Mouse (Mus musculus) embryonic facial prominence, embryonic 11.5 days (tissue): ENCODE results near the gene Wasf2. TPM values are rescaled to one million over a fixed set of nuclear protein-coding genes. Genes with fewer than 3 reads are reported as not detected.

ENCODE experiments used
- ATAC-seq: fragments of 200-750 bp; cut with Nextera tagmentation; replicated peaks from 2 replicates; pipeline ENCODE4 v1.8.0; 2017; ENCODE audit warnings: low read depth; ENCODE audit not compliant: insufficient number of reproducible peaks, low FRiP score, low TSS enrichment
- DNase-seq: peaks from one replicate; pipeline ENCODE4 v3.0.0-alpha.2; 2015; ENCODE audit warnings: low spot score
- H3K27ac ChIP-seq: fragments of 300-500 bp; sonication (generic); replicated peaks from 2 replicates; pipeline ENCODE4 v1.5.1; 2014; ENCODE audit warnings: mild to moderate bottlenecking, low read depth, low read length, control low read depth
- H3K27me3 ChIP-seq: fragments of 300-500 bp; sonication (generic); 2 replicates; pipeline ENCODE4 v1.6.1; 2014; ENCODE audit warnings: mild to moderate bottlenecking, low read length, moderate library complexity, mixed read lengths; ENCODE audit not compliant: control insufficient read depth, insufficient read depth
- H3K36me3 ChIP-seq: fragments of 300-500 bp; sonication (generic); replicated peaks from 2 replicates; pipeline ENCODE4 v1.6.1; 2014; ENCODE audit warnings: low read depth, mild to moderate bottlenecking, low read length, moderate library complexity, mixed read lengths; ENCODE audit not compliant: control insufficient read depth, insufficient read depth
- H3K4me1 ChIP-seq: fragments of 300-500 bp; sonication (generic); 2 replicates; pipeline ENCODE4 v1.6.1; 2014; ENCODE audit warnings: low read length, mixed read lengths; ENCODE audit not compliant: control insufficient read depth, insufficient read depth
- H3K4me2 ChIP-seq: fragments of 300-500 bp; sonication (generic); 2 replicates; pipeline ENCODE4 v1.6.1; 2014; ENCODE audit warnings: low read depth, mild to moderate bottlenecking, control low read depth, low read length, moderate library complexity
- H3K4me3 ChIP-seq: fragments of 300-500 bp; sonication (generic); 2 replicates; pipeline ENCODE4 v1.5.1; 2014; ENCODE audit warnings: low read depth, low read length, control low read depth
- H3K9ac ChIP-seq: fragments of 300-500 bp; sonication (generic); replicated peaks from 2 replicates; pipeline ENCODE4 v1.6.1; 2014; ENCODE audit warnings: mild to moderate bottlenecking, control low read depth, low read length
- H3K9me3 ChIP-seq: fragments of 300-500 bp; sonication (generic); replicated peaks from 2 replicates; pipeline ENCODE4 v1.6.1; 2016; ENCODE audit warnings: mild to moderate bottlenecking, low read length, inconsistent platforms, mixed read lengths; ENCODE audit not compliant: control insufficient read depth
- WGBS: fragments of 180-500 bp; shearing (Covaris S2); extraction: QIAGEN DNeasy Blood & Tissue Kit; methylation state at CpG from one replicate; pipeline ENCODE4 v1.1.7; 2014; 5-methylcytosine and 5-hydroxymethylcytosine counted together
- polyA plus RNA-seq: library from polyadenylated mRNA; unstranded; fragments of >200 nt; fragmentation: Nextera tagmentation; extraction: Ambion mirVana; gene quantifications from 2 replicates; pipeline ENCODE4 v1.2.1, GENCODE M21; 2014

The Wasf2 gene
- polyA plus RNA-seq, 1 experiment from 2014 or later = 75.9 TPM

GRCm38 (mm10) chr4:133162196-133162595 is 31.9 kb downstream of the Wasf2 start:
- whole genome bisulfite sequencing = 75% methylated on average over 6 of the region's 6 CpGs
- H3K27ac ChIP-seq = no peak overlapping the region
- no peaks in the 10 kb centered on the region for H3K27me3 ChIP-seq
- no peak overlapping the region for H3K9ac ChIP-seq
- H3K9me3 ChIP-seq = no peaks in the 10 kb centered on the region
- H3K36me3 ChIP-seq = no peaks in the 10 kb centered on the region; the same call in 1 of the 2 replicates
- ATAC-seq (no peak), DNase-seq (no peak)
- no peak overlapping the region for H3K4me2 ChIP-seq
- no peak overlapping the region for H3K4me3 ChIP-seq
- H3K4me1 ChIP-seq = no peaks in the 10 kb centered on the region

GRCm38 (mm10) chr4:133166773-133167172 is 36.5 kb downstream of the Wasf2 start:
- Histone ChIP-seq H3K27ac (no peak overlapping the region), H3K27me3 (no peaks in the 10 kb centered on the region), H3K4me2 (no peak overlapping the region), H3K9ac (no peak overlapping the region), H3K4me3 (no peak overlapping the region), H3K4me1 (no peaks in the 10 kb centered on the region), H3K9me3 (no peaks in the 10 kb centered on the region), H3K36me3 (no peaks in the 10 kb centered on the region; the same call in 1 of the 2 replicates)
- WGBS = 92% methylated on average over 9 of the region's 9 CpGs
- no peak for DNase-seq
- no peak for ATAC-seq

GRCm38 (mm10) chr4:133169237-133170055 is 39.1 kb downstream of the Wasf2 start:
- H3K9ac ChIP-seq = no peak overlapping the region

GRCm38 (mm10) chr4:133170056-133170524 is 39.8 kb downstream of the Wasf2 start:
- no peak for ATAC-seq
- H3K36me3 ChIP-seq = no peaks in the 10 kb centered on the region; the same call in 1 of the 2 replicates
- no peaks in the 10 kb centered on the region for H3K4me1 ChIP-seq
- no peak overlapping the region for H3K4me2 ChIP-seq
- 88% methylated on average over 3 of the region's 3 CpGs for WGBS
- no peaks in the 10 kb centered on the region for H3K27me3 ChIP-seq
- H3K27ac ChIP-seq = no peak overlapping the region
- no peak overlapping the region for H3K9ac ChIP-seq
- H3K4me3 ChIP-seq = no peak overlapping the region
- no peaks in the 10 kb centered on the region for H3K9me3 ChIP-seq
- DNase-seq = no peak

More at GRCm38 (mm10) chr4:133169237-133170055, 39.1 kb downstream of the Wasf2 start:
- ATAC-seq = no peak
- H3K36me3 ChIP-seq = no peaks in the 10 kb centered on the region; the same call in 1 of the 2 replicates
- no peaks in the 10 kb centered on the region for H3K27me3 ChIP-seq
- no peaks in the 10 kb centered on the region for H3K9me3 ChIP-seq
- H3K27ac ChIP-seq = no peak overlapping the region
- WGBS = 91% methylated on average over 10 of the region's 10 CpGs
- no peaks in the 10 kb centered on the region for H3K4me1 ChIP-seq
- no peak for DNase-seq
- H3K4me3 ChIP-seq = no peak overlapping the region
- no peak overlapping the region for H3K4me2 ChIP-seq

- Histone ChIP-seq H3K4me3 (no peak overlapping the region), H3K4me2 (no peak overlapping the region), H3K9ac (no peak overlapping the region), H3K27me3 (no peaks in the 10 kb centered on the region), H3K9me3 (no peaks in the 10 kb centered on the region), H3K27ac (no peak overlapping the region), H3K4me1 (no peaks in the 10 kb centered on the region), H3K36me3 (no peaks in the 10 kb centered on the region; the same call in 1 of the 2 replicates)
- no peak for DNase-seq
- no peak for ATAC-seq
Measured at GRCm38 (mm10) chr4:133170616-133171015, 40.3 kb downstream of the Wasf2 start.

- H3K9me3 ChIP-seq = no peaks in the 10 kb centered on the region
- H3K27me3 ChIP-seq = no peaks in the 10 kb centered on the region
- peaks cover 3% of the 10 kb centered on the region; the same call in 1 of the 2 replicates for H3K4me1 ChIP-seq
- H3K9ac ChIP-seq = no peak overlapping the region
- DNase-seq = no peak
- 93% methylated on average over 4 of the region's 4 CpGs for WGBS
- H3K27ac ChIP-seq = no peak overlapping the region
- ATAC-seq = no peak
- H3K4me2 ChIP-seq = no peak overlapping the region
- H3K36me3 ChIP-seq = peaks cover 1% of the 10 kb centered on the region; the same call in 1 of the 2 replicates
- no peak overlapping the region for H3K4me3 ChIP-seq
Measured at GRCm38 (mm10) chr4:133172451-133172850, 42.1 kb downstream of the Wasf2 start.

GRCm38 (mm10) chr4:133174361-133174760 is 44.1 kb downstream of the Wasf2 start:
- Histone ChIP-seq H3K9ac (no peak overlapping the region), H3K4me2 (no peak overlapping the region), H3K4me1 (peaks cover 3% of the 10 kb centered on the region; the same call in 1 of the 2 replicates), H3K4me3 (no peak overlapping the region), H3K27me3 (no peaks in the 10 kb centered on the region), H3K9me3 (no peaks in the 10 kb centered on the region), H3K36me3 (peaks cover 7% of the 10 kb centered on the region; the same call in 1 of the 2 replicates), H3K27ac (no peak overlapping the region)
- 65% methylated on average over 4 of the region's 4 CpGs for WGBS
- DNase-seq = no peak
- no peak for ATAC-seq

- ATAC-seq (no peak), DNase-seq (no peak)
- no peaks in the 10 kb centered on the region for H3K27me3 ChIP-seq
- H3K4me2 ChIP-seq = no peak overlapping the region
- H3K4me3 ChIP-seq = no peak overlapping the region
- WGBS = 86% methylated on average over 7 of the region's 7 CpGs
- H3K9ac ChIP-seq = no peak overlapping the region
- H3K27ac ChIP-seq = no peak overlapping the region
- no peaks in the 10 kb centered on the region for H3K9me3 ChIP-seq
- peaks cover 3% of the 10 kb centered on the region; the same call in 1 of the 2 replicates for H3K4me1 ChIP-seq
- H3K36me3 ChIP-seq = peaks cover 7% of the 10 kb centered on the region; the same call in 1 of the 2 replicates
Measured at GRCm38 (mm10) chr4:133175274-133175673, 45.0 kb downstream of the Wasf2 start.
